Mouse (Mus musculus): Measurements from ENCODE around the gene Ntn3. TPM values are rescaled to one million over a fixed set of nuclear protein-coding genes. Genes with fewer than 3 reads are reported as not detected.

Ntn3 gene
- total and polyA plus RNA-seq, 3 experiments: 0.97 to 1.1 (median 1.0) TPM

DNA sequence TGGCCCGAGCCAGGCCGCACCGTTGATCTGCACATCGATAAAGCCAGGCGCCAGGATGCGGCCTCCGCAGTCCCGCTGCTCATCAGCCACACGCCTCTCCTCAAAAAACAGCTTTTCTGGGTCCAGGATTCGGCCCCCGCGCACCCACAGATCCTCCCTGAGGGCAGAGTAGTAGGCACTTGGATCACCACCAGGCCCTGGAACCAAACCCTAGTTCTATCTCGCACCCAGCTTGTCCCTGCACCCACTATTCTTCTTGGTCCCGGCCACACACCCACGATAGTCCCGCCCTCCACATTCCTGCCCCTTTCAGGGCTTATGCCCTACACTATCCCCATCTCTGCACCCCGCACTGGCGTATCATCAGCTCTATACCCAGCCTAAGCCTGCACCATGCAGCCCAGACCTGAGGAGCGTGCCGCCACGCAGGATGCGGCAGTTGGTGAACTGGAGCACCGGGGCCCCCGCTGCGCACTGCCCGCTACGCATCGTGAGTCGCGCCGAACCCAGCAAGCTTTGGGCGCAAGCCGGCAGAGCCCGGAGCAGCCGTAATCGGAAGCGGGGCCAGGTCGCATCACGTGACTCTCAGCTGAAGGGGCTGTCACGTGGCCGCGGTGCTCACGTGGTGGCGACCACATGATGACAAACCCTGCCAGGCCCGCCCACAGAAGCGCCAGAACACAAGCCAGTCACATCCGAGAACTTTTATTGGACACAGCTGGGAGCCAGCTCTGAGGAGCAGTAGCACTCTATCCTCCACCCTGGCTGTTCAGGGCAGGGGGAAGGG lies 46.0 kb downstream of the Ntn3 start, which contains the start of gene Amdhd2:
Gene Amdhd2, minus strand, starts transcription at position 591 of the 787 bp plus-strand sequence.
- Histone ChIP-seq H3K9ac (ENCODE audit: low read depth, low read length) (peak within 1 kb of the TSS; percentile 85), H3K27ac (peak within 1 kb of the TSS; percentile 86), H3K4me1 (ENCODE audit: control insufficient read depth, insufficient read depth, low read length) (peaks cover 5% of the 10 kb centered on the region), H3K36me3 (ENCODE audit: control insufficient read depth, insufficient read depth, low read length) (no peaks in the 10 kb centered on the region), H3K4me3 (peak within 1 kb of the TSS; percentile 83), H3K27me3 (ENCODE audit: control insufficient read depth, insufficient read depth, low read length) (no peaks in the 10 kb centered on the region), H3K79me2 (replicated peaks; ENCODE audit: control insufficient read depth, insufficient read depth, low read length) (no peaks in the 10 kb centered on the region)
- under 1% methylated on average over 47 of the region's 47 CpGs for WGBS
- TF ChIP-seq POLR2A (IDR thresholded peaks at IDR 0.05; ENCODE audit: insufficient read depth, low read depth, low read length) (peak; percentile 74), CTCF (IDR thresholded peaks at IDR 0.05) (no peak), EP300 (IDR thresholded peaks at IDR 0.05; ENCODE audit: insufficient read depth, low read depth, low read length) (peak; percentile 93)
- intact Hi-C loops (cut with DNase I): no loop called here
- DNase-seq: peak; percentile 96

DNA sequence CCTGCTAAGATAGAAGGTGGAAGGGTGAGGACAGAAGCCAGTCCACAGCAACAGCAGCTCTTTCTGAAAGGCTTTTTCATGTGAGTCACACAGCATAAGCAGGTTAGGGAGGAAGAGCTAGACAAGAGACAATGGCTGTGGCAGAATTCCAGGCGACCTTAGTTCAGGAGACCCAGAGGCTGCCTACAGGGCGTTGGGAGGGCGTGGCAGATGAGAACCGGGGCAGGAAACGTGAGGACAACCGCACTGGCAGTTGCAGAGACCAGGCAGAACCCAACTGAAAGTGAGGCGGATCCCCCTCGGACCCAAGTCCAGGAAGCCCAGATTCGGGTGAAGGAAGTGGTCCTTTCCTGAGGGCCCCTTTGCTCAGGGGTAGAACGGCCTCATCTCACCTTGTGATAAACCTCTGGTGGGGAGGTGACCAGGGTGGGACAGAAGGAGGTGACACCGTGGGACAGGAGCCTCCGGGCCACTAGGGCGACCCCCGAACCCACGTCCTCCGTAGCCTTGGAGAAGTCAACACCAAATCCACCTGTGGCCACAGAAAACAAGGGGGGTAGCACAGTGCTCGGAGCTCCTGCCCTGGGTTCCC lies 46.7 kb downstream of the Ntn3 start:
- Histone ChIP-seq H3K36me3 (ENCODE audit: control insufficient read depth, insufficient read depth, low read length) (no peaks in the 10 kb centered on the region), H3K9ac (ENCODE audit: low read depth, low read length) (peak overlapping the region; percentile 85), H3K27me3 (ENCODE audit: control insufficient read depth, insufficient read depth, low read length) (no peaks in the 10 kb centered on the region), H3K4me3 (peak overlapping the region; percentile 83), H3K4me1 (ENCODE audit: control insufficient read depth, insufficient read depth, low read length) (peaks cover 5% of the 10 kb centered on the region), H3K79me2 (replicated peaks; ENCODE audit: control insufficient read depth, insufficient read depth, low read length) (no peaks in the 10 kb centered on the region), H3K27ac (peak overlapping the region; percentile 86)
- TF ChIP-seq EP300 (IDR thresholded peaks at IDR 0.05; ENCODE audit: insufficient read depth, low read depth, low read length): no peak
- no peak for TF ChIP-seq CTCF (IDR thresholded peaks at IDR 0.05)
- no peak for TF ChIP-seq POLR2A (IDR thresholded peaks at IDR 0.05; ENCODE audit: insufficient read depth, low read depth, low read length)
- 9% methylated on average over 17 of the region's 17 CpGs for WGBS
- DNase-seq: peak in 1 of 2 experiments; percentile 42
- intact Hi-C loops (cut with DNase I): no loop called here

DNA sequence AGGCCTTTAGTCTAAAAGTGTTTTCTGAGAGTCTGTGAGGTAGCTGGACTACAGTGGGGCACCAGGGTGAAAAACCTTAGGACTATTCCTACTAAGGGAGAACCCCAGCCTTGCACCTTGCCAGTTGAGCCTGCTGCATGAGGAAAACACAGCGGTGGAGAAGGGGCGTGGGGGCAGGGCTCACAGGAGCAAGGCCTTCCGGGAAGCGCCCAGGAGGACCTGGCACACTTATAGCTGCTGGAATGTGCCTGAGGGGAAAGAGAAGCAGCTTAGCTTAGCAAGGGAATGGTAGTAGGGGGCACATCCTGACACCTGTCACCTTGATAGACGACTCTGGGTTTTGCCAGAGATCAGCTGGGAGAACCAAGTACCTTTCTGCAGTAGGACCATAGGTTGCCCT lies 47.9 kb downstream of the Ntn3 start:
- Histone ChIP-seq H3K4me3 (no peak overlapping the region), H3K36me3 (ENCODE audit: control insufficient read depth, insufficient read depth, low read length) (no peaks in the 10 kb centered on the region), H3K9ac (ENCODE audit: low read depth, low read length) (no peak overlapping the region), H3K79me2 (replicated peaks; ENCODE audit: control insufficient read depth, insufficient read depth, low read length) (no peaks in the 10 kb centered on the region), H3K27ac (no peak overlapping the region), H3K4me1 (ENCODE audit: control insufficient read depth, insufficient read depth, low read length) (peaks cover 5% of the 10 kb centered on the region), H3K27me3 (ENCODE audit: control insufficient read depth, insufficient read depth, low read length) (no peaks in the 10 kb centered on the region)
- WGBS: 80% methylated on average over 5 of the region's 5 CpGs
- intact Hi-C loops (cut with DNase I): no loop called here
- TF ChIP-seq EP300 (IDR thresholded peaks at IDR 0.05; ENCODE audit: insufficient read depth, low read depth, low read length) (no peak), CTCF (IDR thresholded peaks at IDR 0.05) (no peak), POLR2A (IDR thresholded peaks at IDR 0.05; ENCODE audit: insufficient read depth, low read depth, low read length) (no peak)
- no peak for DNase-seq

DNA sequence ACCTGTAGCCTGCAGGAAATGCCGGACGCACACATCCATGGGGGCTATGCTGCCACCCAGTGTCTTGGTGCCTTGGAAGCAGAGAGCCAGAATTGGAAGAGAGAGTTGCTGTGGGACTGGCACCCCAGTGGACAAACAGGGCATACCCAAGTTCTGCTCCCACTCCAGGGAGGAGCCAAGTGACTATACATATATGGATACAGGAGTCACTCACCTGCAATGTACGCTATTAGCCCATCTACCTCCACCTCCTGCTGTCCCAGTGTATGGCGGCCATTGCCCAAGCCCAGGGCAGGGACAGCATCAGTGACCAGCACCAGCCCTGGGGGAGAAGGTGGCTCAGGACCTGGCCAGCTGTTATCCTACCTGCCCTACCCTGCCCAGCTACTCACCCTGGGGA lies 51.8 kb downstream of the Ntn3 start:
- H3K27me3 ChIP-seq (ENCODE audit: control insufficient read depth, insufficient read depth, low read length): no peaks in the 10 kb centered on the region
- 91% methylated on average over 4 of the region's 4 CpGs for WGBS
- no peaks in the 10 kb centered on the region for H3K79me2 ChIP-seq (replicated peaks; ENCODE audit: control insufficient read depth, insufficient read depth, low read length)
- intact Hi-C loops (cut with DNase I): no loop called here
- TF ChIP-seq EP300 (IDR thresholded peaks at IDR 0.05; ENCODE audit: insufficient read depth, low read depth, low read length) (no peak), POLR2A (IDR thresholded peaks at IDR 0.05; ENCODE audit: insufficient read depth, low read depth, low read length) (no peak), CTCF (IDR thresholded peaks at IDR 0.05) (no peak)
- no peak for DNase-seq
- peaks cover under 1% of the 10 kb centered on the region; the same call in 1 of the 2 replicates for H3K4me1 ChIP-seq (ENCODE audit: control insufficient read depth, insufficient read depth, low read length)
- no peak overlapping the region for H3K27ac ChIP-seq
- H3K9ac ChIP-seq (ENCODE audit: low read depth, low read length): no peak overlapping the region
- H3K4me3 ChIP-seq: no peak overlapping the region
- no peaks in the 10 kb centered on the region for H3K36me3 ChIP-seq (ENCODE audit: control insufficient read depth, insufficient read depth, low read length)

DNA sequence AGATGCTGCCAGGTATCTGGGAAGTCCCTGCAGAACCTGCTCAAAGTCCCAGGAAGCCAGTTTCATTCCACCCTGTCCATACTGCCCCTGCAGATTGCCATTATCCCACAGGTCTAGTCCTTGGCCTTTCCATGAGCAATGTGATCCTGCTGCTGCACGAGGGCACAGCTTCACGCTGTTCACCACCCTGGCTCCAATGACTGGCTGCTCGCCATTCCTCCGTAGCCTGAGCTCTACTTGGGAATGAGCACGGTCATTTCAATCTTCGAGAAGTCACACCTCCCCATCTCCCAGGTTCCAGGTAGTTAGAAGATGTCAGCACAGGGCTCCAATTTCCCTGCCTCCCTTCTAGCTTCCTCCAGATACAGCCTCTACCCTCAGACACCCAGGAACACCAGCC lies 52.2 kb downstream of the Ntn3 start:
- WGBS: 92% methylated on average over 6 of the region's 6 CpGs
- peaks cover 2% of the 10 kb centered on the region for H3K4me1 ChIP-seq (ENCODE audit: control insufficient read depth, insufficient read depth, low read length)
- H3K79me2 ChIP-seq (replicated peaks; ENCODE audit: control insufficient read depth, insufficient read depth, low read length): no peaks in the 10 kb centered on the region
- H3K27ac ChIP-seq: no peak overlapping the region
- no peak for DNase-seq
- intact Hi-C loops (cut with DNase I): no loop called here
- H3K27me3 ChIP-seq (ENCODE audit: control insufficient read depth, insufficient read depth, low read length): no peaks in the 10 kb centered on the region
- no peaks in the 10 kb centered on the region for H3K36me3 ChIP-seq (ENCODE audit: control insufficient read depth, insufficient read depth, low read length)
- H3K4me3 ChIP-seq: no peak overlapping the region
- H3K9ac ChIP-seq (ENCODE audit: low read depth, low read length): no peak overlapping the region
- TF ChIP-seq POLR2A (IDR thresholded peaks at IDR 0.05; ENCODE audit: insufficient read depth, low read depth, low read length) (no peak), EP300 (IDR thresholded peaks at IDR 0.05; ENCODE audit: insufficient read depth, low read depth, low read length) (no peak), CTCF (IDR thresholded peaks at IDR 0.05) (no peak)

DNA sequence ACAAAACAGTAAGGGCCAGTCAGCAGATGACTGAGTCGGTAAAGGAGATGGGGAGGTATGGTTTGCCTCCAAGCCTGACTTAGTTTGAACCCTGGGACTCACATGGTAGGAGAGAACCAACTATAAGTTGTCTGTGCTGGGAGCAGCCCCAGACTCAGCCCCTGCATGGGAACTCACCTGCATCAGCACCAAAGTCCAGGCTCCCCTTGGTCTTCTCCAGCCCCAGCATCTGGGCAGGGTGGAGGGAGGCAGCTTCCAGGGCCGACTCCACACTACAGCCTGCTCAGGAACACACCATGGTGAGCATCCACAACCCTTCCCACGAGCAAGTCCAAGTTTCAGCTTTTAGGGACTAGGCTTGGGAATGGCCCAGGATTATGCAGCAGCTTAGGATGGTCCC lies 52.9 kb downstream of the Ntn3 start:
- DNase-seq: no peak
- Histone ChIP-seq H3K79me2 (replicated peaks; ENCODE audit: control insufficient read depth, insufficient read depth, low read length) (no peaks in the 10 kb centered on the region), H3K27me3 (ENCODE audit: control insufficient read depth, insufficient read depth, low read length) (no peaks in the 10 kb centered on the region), H3K27ac (no peak overlapping the region), H3K4me3 (no peak overlapping the region), H3K9ac (ENCODE audit: low read depth, low read length) (no peak overlapping the region), H3K4me1 (ENCODE audit: control insufficient read depth, insufficient read depth, low read length) (peaks cover 2% of the 10 kb centered on the region), H3K36me3 (ENCODE audit: control insufficient read depth, insufficient read depth, low read length) (no peaks in the 10 kb centered on the region)
- intact Hi-C loops (cut with DNase I): no loop called here
- TF ChIP-seq POLR2A (IDR thresholded peaks at IDR 0.05; ENCODE audit: insufficient read depth, low read depth, low read length) (no peak), CTCF (IDR thresholded peaks at IDR 0.05) (no peak), EP300 (IDR thresholded peaks at IDR 0.05; ENCODE audit: insufficient read depth, low read depth, low read length) (no peak)
- WGBS: 90% methylated on average over 3 of the region's 3 CpGs
